Mouse (Mus musculus) midbrain, embryonic 16.5 days (tissue): ENCODE measurements around the gene Bag5. TPM values are rescaled to one million over a fixed set of nuclear protein-coding genes. Genes with fewer than 3 reads are reported as not detected.

Experiments
- ATAC-seq: fragments of 200-750 bp; cut with Nextera tagmentation; 2 replicates; pipeline ENCODE4 v1.8.0; 2017; ENCODE audit warnings: moderate TSS enrichment
- H3K27ac ChIP-seq: fragments of 300-500 bp; sonication (generic); 2 replicates; pipeline ENCODE4 v1.5.1; 2014; ENCODE audit warnings: mild to moderate bottlenecking, low read length, mixed read lengths
- H3K27me3 ChIP-seq: fragments of 300-500 bp; sonication (generic); 2 replicates; pipeline ENCODE4 v1.6.1; 2014; ENCODE audit warnings: low read depth, low read length, mixed read lengths; ENCODE audit not compliant: control insufficient read depth, insufficient read depth
- H3K36me3 ChIP-seq: fragments of 300-500 bp; sonication (generic); 2 replicates; pipeline ENCODE4 v1.6.1; 2014; ENCODE audit warnings: mild to moderate bottlenecking, low read length, moderate library complexity, mixed read lengths; ENCODE audit not compliant: control insufficient read depth, insufficient read depth
- H3K4me1 ChIP-seq: fragments of 300-500 bp; sonication (generic); 2 replicates; pipeline ENCODE4 v1.6.1; 2014; ENCODE audit warnings: mild to moderate bottlenecking, low read length, mixed read lengths; ENCODE audit not compliant: control insufficient read depth, insufficient read depth
- H3K4me2 ChIP-seq: fragments of 300-500 bp; sonication (generic); 2 replicates; pipeline ENCODE4 v1.6.1; 2014; ENCODE audit warnings: mild to moderate bottlenecking, low read length, mixed read lengths
- H3K4me3 ChIP-seq: fragments of 300-500 bp; sonication (generic); 2 replicates; pipeline ENCODE4 v1.5.1; 2014; ENCODE audit warnings: low read depth, mild to moderate bottlenecking, low read length, moderate library complexity, mixed read lengths
- H3K9ac ChIP-seq: fragments of 300-500 bp; sonication (generic); 2 replicates; pipeline ENCODE4 v1.6.1; 2014; ENCODE audit warnings: low read depth, low read length, mixed read lengths
- H3K9me3 ChIP-seq: fragments of 300-500 bp; sonication (generic); replicated peaks from 2 replicates; pipeline ENCODE4 v1.6.1; 2014; ENCODE audit warnings: mild to moderate bottlenecking, low read length, mixed read lengths; ENCODE audit not compliant: control insufficient read depth, poor library complexity, severe bottlenecking
- WGBS: fragments of 180-500 bp; shearing (Covaris S2); extraction: QIAGEN DNeasy Blood & Tissue Kit; methylation state at CpG from one replicate; pipeline ENCODE4 v1.1.7; 2014; 5-methylcytosine and 5-hydroxymethylcytosine counted together
- polyA plus RNA-seq: library from polyadenylated mRNA; unstranded; fragments of >200 nt; fragmentation: Nextera tagmentation; extraction: Ambion mirVana; gene quantifications from 2 replicates; pipeline ENCODE4 v1.2.1, GENCODE M21; 2015

The Bag5 gene
- polyA plus RNA-seq, 1 experiment from 2014 or later, result 70.4 TPM

DNA sequence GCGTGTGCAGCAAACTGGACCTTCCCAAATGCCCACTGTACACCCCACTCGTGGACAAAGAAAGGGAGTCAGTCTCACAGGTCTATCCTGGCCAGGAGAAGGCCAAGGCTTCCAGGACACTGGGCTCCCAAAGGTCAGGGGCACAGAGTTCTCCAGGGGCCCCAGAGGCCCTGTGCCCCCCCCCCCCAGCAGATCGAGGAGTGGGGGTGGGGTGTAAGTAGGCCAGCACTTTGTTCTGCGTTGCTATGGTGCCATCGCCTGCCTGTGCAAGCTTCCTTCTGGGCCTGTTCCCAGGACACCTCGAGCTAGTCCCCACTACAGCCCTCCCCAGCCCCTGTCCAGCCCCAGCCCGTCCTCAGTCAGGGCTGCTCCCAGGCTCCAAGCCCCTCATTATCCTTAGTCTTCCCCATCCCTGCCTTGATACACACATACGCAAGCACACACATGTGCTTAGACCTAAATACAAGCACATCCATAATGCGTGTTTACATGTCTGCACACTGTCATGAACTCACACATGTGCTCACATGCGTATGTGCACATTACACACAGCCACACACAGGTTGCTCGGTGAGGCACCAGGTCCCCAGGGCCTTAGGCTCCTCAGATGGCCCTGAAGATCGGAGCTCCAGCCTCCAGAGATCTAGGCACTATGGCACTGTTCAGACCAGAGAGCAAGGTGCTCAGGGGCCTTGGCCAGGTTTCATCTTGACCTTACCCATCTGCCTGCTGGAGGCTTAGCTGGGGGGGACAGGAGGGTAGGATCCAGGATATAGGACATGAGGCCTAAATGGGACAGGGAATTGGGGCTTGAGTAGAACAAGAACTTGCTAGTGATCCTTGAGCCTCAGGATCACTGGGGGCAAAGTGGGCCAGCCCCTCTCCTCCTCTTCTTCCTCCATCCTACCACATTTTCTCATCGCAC lies 17.9 kb downstream of the Bag5 start:
- Histone ChIP-seq H3K4me1 (peaks cover 23% of the 10 kb centered on the region), H3K9me3 (no peaks in the 10 kb centered on the region), H3K27me3 (no peaks in the 10 kb centered on the region), H3K4me3 (no peak overlapping the region), H3K36me3 (no peaks in the 10 kb centered on the region), H3K27ac (peak overlapping the region; percentile 85), H3K4me2 (peak overlapping the region; percentile 12; the same call in 1 of the 2 replicates), H3K9ac (peak overlapping the region; percentile 12; the same call in 1 of the 2 replicates)
- ATAC-seq, result peak; percentile 70
- WGBS, result 26% methylated on average over 13 of the region's 13 CpGs

DNA sequence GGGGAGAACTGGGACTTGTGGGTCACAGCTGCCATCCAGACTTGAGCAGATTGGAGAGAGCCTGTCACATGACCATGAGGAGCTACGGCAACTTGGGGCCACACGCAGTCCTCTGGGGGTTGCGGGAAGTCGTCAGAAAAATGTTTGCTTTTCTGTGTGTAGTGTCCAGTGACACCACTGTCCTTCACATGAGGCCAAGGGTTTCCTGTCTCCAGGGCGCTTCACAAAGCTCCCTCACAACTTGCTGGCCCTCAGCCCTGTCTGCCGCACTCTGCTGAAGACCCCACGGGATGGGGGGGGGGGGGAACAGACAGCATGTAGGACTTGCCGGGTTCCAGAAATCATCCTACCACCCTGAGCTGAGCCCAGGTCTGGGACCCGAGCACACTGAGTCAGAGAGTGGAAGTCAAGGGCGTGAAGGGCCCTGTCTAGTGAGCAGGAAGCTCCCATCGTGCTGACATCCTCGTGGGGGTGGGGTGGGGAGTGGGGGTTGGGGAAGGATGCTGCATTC lies 18.7 kb downstream of the Bag5 start:
- Histone ChIP-seq H3K4me2 (peak overlapping the region; percentile 27), H3K9me3 (no peaks in the 10 kb centered on the region), H3K4me1 (peaks cover 23% of the 10 kb centered on the region), H3K4me3 (no peak overlapping the region), H3K27me3 (no peaks in the 10 kb centered on the region), H3K9ac (0 out of 2 replicates have a peak overlapping the region, but pooled peaks have one; percentile 46), H3K27ac (peak overlapping the region; percentile 85), H3K36me3 (no peaks in the 10 kb centered on the region)
- peak; percentile 42 for ATAC-seq
- WGBS, result 0% methylated on average over 11 of the region's 12 CpGs

DNA sequence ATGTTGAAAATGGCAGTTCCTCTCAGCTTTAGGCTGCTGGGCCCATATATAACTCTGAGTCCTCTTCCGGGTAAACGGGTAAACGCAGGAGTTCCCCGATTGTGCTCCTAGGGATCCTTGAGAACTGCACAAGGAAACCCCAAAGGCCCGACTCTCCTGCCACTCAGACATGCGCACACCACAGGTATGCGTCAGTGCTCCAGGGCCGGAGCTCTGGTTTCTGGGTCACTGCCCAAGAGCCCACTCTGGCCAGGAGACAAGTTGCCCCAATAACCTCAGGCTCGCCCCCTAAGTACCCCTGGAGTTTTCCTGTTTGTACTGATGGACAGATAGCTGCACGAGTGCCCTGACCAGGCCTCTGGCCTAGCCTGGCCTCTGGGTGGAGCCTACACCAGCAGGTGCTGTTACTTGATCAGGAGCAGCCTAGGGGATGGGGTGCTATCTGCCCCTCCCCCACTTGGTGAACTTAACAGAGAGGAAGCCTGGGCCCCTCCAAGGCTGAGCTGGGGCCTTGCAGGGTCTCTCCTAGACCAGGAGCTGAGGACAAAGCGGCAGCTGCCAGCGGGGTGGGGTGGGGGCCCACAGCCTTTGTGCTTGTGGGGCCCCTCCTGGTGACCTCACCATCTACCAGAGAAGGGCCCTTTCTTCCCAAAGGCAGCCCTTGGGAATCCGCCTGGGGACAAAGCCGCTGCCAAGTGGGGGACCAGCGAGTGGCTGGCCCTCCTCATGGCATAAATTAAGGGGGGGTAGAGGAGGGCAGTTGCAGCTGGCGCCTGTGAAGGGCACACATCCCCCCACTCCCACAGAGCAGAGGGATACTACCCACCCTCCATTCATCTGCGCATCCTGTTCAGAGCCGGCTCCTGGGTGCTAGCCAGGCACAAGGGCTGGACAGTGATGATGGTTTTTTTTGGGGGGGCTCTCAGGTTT lies 19.5 kb downstream of the Bag5 start:
- ATAC-seq, result peak; percentile 76
- 11% methylated on average over 18 of the region's 18 CpGs for whole genome bisulfite sequencing
- H3K36me3 ChIP-seq, result no peaks in the 10 kb centered on the region
- H3K27ac ChIP-seq, result peak overlapping the region; percentile 85
- H3K27me3 ChIP-seq, result no peaks in the 10 kb centered on the region
- no peak overlapping the region for H3K4me3 ChIP-seq
- H3K9me3 ChIP-seq, result no peaks in the 10 kb centered on the region
- peak overlapping the region; percentile 46; the same call in 1 of the 2 replicates for H3K9ac ChIP-seq
- H3K4me1 ChIP-seq, result peaks cover 23% of the 10 kb centered on the region
- H3K4me2 ChIP-seq, result peak overlapping the region; percentile 27

DNA sequence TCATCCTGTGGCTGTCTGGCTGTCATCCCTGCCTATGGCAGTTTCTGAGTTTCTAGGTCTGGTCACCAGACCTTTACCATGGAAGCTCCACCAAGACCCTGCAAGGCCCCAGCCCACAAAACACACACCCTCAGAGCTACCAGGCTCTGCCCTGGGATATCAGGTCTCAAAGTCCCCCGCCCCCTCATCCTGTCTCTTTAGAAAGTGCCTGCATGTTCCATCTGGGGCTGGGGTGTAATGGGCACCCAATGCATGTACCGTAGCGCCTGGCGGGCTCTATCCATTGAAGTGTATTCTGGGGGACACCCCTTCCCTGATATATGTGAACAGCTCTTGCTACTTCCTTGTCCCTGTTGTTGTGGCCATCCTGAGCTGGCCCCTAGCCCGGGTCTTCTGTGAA lies 20.2 kb downstream of the Bag5 start:
- Histone ChIP-seq H3K36me3 (no peaks in the 10 kb centered on the region), H3K4me2 (no peak overlapping the region), H3K4me1 (peaks cover 26% of the 10 kb centered on the region), H3K27ac (peak overlapping the region; percentile 85), H3K9ac (no peak overlapping the region), H3K27me3 (no peaks in the 10 kb centered on the region), H3K9me3 (no peaks in the 10 kb centered on the region), H3K4me3 (no peak overlapping the region)
- 59% methylated on average over 5 of the region's 5 CpGs for WGBS
- ATAC-seq, result no peak

DNA sequence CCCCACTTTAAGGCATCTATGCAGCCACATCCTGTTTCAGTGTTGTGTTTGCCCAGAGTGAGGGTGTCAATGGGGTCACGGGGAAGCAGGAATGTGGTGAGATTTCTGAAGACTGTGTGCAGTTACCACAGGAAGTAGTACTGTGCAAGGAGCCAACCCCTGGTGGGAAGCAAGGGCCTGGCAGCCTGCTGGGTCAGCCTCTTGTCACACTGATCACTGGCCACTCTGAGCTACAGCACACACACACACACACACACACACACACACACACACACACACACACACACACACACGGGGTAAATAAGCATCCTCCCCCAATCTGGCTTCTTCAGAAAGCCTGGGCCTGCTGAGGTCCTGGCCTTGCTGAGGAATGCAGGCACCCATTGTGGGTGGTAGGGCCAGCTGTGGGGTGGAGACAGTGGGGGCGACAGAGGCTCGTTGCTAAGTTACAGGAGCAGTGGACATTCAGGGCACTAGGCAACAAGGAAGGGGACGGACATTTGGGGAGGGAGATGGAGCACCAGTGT lies 21.6 kb downstream of the Bag5 start:
- Histone ChIP-seq H3K4me3 (no peak overlapping the region), H3K27ac (peak overlapping the region; percentile 85), H3K4me2 (no peak overlapping the region), H3K9me3 (no peaks in the 10 kb centered on the region), H3K36me3 (no peaks in the 10 kb centered on the region), H3K27me3 (no peaks in the 10 kb centered on the region), H3K4me1 (peaks cover 37% of the 10 kb centered on the region), H3K9ac (0 out of 2 replicates have a peak overlapping the region, but pooled peaks have one; percentile 10)
- ATAC-seq, result no peak; the same call in 1 of the 2 replicates
- 8% methylated on average over 4 of the region's 5 CpGs for WGBS

DNA sequence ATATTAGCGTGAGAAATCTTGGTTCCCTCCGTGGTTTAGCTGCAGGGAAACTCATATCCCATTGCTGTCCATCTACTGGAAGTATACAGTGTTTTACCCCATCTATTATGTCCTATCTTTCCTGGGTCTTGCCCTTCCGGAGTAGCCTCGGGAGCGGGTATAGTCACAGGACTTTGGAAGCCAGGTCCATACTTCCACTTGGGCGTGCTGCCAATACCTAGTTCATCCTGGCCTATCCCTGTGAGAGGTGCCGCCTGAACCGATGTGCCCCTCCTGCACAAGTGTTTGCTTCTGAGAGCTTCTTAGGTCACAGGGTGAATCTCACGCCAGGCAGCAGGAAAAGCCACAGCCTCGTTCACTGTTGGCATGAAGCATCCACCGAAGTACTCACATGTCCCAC lies 23.6 kb downstream of the Bag5 start:
- no peak overlapping the region for H3K27ac ChIP-seq
- WGBS, result 84% methylated on average over 11 of the region's 11 CpGs
- no peaks in the 10 kb centered on the region for H3K36me3 ChIP-seq
- no peak for ATAC-seq
- no peak overlapping the region for H3K9ac ChIP-seq
- no peak overlapping the region for H3K4me2 ChIP-seq
- H3K4me1 ChIP-seq, result peaks cover 25% of the 10 kb centered on the region
- no peaks in the 10 kb centered on the region for H3K27me3 ChIP-seq
- no peaks in the 10 kb centered on the region for H3K9me3 ChIP-seq
- no peak overlapping the region for H3K4me3 ChIP-seq

DNA sequence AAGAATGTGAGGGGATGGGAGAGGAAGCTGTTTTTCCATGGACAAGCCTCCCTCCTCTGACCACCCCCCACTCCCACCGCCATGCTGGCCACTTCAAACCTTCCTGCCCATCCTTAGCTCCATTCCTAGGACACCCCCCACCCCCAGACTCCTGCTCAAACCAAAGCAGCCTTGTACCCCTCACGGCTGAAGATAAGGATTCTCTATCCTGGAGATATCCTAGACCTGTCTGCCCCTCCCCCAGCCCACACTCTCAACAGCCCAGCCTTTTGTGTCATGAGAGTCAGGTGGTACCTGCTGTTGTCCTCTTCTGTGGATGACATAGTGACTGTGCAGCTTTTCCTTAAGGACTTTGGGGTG lies 25.0 kb downstream of the Bag5 start:
- H3K9me3 ChIP-seq, result no peaks in the 10 kb centered on the region
- WGBS, result 17% methylated on average over 2 of the region's 2 CpGs
- no peak overlapping the region for H3K4me3 ChIP-seq
- H3K27ac ChIP-seq, result peak overlapping the region; percentile 82
- no peaks in the 10 kb centered on the region for H3K36me3 ChIP-seq
- H3K4me2 ChIP-seq, result peak overlapping the region; percentile 7; the same call in 1 of the 2 replicates
- H3K27me3 ChIP-seq, result no peaks in the 10 kb centered on the region
- H3K9ac ChIP-seq, result no peak overlapping the region
- peaks cover 13% of the 10 kb centered on the region for H3K4me1 ChIP-seq
- ATAC-seq, result no peak

DNA sequence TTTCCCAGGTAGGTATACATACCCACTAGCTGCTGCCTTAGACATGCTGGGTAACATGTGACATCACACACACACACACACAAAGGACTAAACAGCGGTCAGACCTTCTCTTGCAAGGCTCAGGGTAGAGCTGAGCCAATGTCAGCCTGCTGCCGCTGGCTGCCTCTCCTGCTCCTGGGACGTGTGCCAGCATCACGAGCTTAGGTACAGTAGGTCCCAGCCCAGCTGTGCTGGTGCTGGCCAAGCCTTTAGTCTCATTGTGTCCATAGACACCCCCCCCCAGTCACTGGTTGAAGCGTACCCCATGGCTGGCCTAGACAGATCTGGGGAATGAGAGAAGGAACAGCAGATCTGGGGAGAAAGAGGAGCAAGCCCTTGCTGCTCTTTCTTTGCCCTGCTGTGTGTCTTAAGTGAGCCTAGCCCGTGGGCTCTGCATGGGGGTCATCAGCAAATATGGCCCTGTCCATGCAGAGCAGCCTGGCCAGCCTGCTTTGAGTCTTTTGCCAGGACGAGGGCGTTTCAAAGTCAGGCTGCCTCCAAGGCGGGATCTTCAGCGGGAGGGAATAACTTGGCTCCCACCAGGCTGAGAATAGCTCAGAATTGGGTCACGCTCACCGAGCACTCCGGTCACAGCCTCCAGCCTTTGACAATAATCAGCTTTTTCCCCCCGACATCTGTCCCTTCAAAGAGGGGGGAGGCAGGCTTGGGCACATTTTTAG lies 25.5 kb downstream of the Bag5 start:
- Histone ChIP-seq H3K27ac (peak overlapping the region; percentile 82), H3K9ac (peak overlapping the region; percentile 40; the same call in 1 of the 2 replicates), H3K36me3 (no peaks in the 10 kb centered on the region), H3K4me1 (peaks cover 13% of the 10 kb centered on the region), H3K9me3 (no peaks in the 10 kb centered on the region), H3K27me3 (no peaks in the 10 kb centered on the region), H3K4me2 (peak overlapping the region; percentile 7; the same call in 1 of the 2 replicates), H3K4me3 (no peak overlapping the region)
- 11% methylated on average over 14 of the region's 14 CpGs for WGBS
- ATAC-seq, result peak; percentile 77
